8 mouse cellular contexts compared by ENCODE assay signal in the genomic region with DNA sequence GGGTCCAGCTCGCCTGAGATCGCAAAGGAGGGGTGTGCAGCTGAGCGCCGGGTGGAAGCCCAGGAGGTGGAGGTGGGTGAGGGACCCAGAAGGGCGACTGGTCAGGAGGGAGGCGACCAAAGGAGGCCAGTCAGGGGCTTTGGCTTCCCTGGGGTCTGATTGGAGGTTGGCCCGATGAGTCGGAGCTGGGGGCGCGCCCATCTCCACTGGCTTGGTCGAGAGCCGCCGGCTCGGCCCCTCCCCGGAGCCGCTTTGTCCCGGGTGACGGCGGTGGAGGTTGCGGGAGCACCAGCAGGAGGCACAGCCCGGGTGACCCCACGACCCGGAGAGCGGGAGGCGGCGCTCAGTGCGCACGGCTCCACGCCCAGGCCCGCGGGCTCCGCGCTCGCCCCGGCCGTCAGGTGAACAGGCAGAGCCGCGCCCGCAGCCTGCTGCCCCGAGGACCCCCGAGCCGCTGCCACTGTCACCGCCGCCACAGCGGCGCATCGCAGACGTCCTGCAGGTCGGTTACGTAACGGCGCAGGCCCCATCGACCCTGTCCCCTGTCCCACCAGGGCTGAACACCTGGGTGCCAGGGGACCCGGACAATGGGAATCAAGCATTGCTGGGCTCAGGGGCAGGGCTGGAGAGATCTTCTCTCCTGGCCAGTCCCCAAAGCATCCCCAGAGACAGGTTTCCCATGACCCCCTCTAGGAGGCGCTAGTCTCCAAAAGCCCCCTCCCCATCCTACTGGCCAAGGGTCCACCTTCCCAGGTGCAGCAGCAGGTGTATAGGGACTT. TPM values are rescaled to one million over a fixed set of nuclear protein-coding genes. Genes with fewer than 3 reads are reported as not detected.
DNase-seq lines count a peak whose midpoint lies in the region; ATAC-seq lines count a peak whose summit lies in the region.

No protein-coding gene starts in this region.

- peaks cover 33% of the 10 kb centered on the region for H3K27me3 ChIP-seq in megakaryocyte, embryonic 14.5 days (replicated peaks)
- peaks cover 39% of the 10 kb centered on the region for H3K27me3 ChIP-seq in embryonic facial prominence, embryonic 10.5 days (replicated peaks; ENCODE audit: low read depth, poor library complexity, severe bottlenecking)
- H3K27me3 ChIP-seq in intestine, embryonic 16.5 days (replicated peaks; ENCODE audit: control insufficient read depth, insufficient read depth, low read length) = no peaks in the 10 kb centered on the region; the same call in 1 of the 2 replicates
- H3K27me3 ChIP-seq in limb, embryonic 12.5 days = peaks cover 54% of the 10 kb centered on the region
- H3K27me3 ChIP-seq in midbrain, embryonic 13.5 days = no peaks in the 10 kb centered on the region
- H3K27me3 ChIP-seq in stomach, embryonic 15.5 days (replicated peaks) = peaks cover 5% of the 10 kb centered on the region

- H3K36me3 ChIP-seq in megakaryocyte, embryonic 14.5 days (replicated peaks; ENCODE audit: low read length) = no peaks in the 10 kb centered on the region
- H3K36me3 ChIP-seq in embryonic facial prominence, embryonic 10.5 days (replicated peaks) = no peaks in the 10 kb centered on the region
- no peaks in the 10 kb centered on the region for H3K36me3 ChIP-seq in intestine, embryonic 16.5 days (ENCODE audit: control insufficient read depth, insufficient read depth, low read length)
- H3K36me3 ChIP-seq in limb, embryonic 12.5 days = no peaks in the 10 kb centered on the region
- H3K36me3 ChIP-seq in midbrain, embryonic 13.5 days = no peaks in the 10 kb centered on the region
- no peaks in the 10 kb centered on the region for H3K36me3 ChIP-seq in stomach, embryonic 15.5 days

- WGBS in embryonic facial prominence, embryonic 10.5 days = under 1% methylated on average over 55 of the region's 55 CpGs
- under 1% methylated on average over 55 of the region's 55 CpGs for WGBS in intestine, embryonic 16.5 days
- WGBS in limb, embryonic 12.5 days = under 1% methylated on average over 52 of the region's 55 CpGs
- WGBS in midbrain, embryonic 13.5 days = under 1% methylated on average over 48 of the region's 55 CpGs
- WGBS in stomach, embryonic 15.5 days = under 1% methylated on average over 53 of the region's 55 CpGs

- H3K27ac ChIP-seq in embryonic facial prominence, embryonic 10.5 days (replicated peaks) = peak overlapping the region; percentile 79
- no peak overlapping the region for H3K27ac ChIP-seq in intestine, embryonic 16.5 days (ENCODE audit: low read length)
- H3K27ac ChIP-seq in limb, embryonic 12.5 days = no peak overlapping the region
- peak overlapping the region; percentile 69 for H3K27ac ChIP-seq in midbrain, embryonic 13.5 days
- peak overlapping the region; percentile 40; the same call in 1 of the 2 replicates for H3K27ac ChIP-seq in stomach, embryonic 15.5 days

- peaks cover 9% of the 10 kb centered on the region for H3K4me1 ChIP-seq in megakaryocyte, embryonic 14.5 days
- H3K4me1 ChIP-seq in embryonic facial prominence, embryonic 10.5 days = peaks cover 13% of the 10 kb centered on the region
- H3K4me1 ChIP-seq in intestine, embryonic 16.5 days (ENCODE audit: control insufficient read depth, insufficient read depth, low read length) = 0 out of 2 replicates have a peak, but pooled peaks cover 3% of the 10 kb centered on the region
- peaks cover 6% of the 10 kb centered on the region; the same call in 1 of the 2 replicates for H3K4me1 ChIP-seq in limb, embryonic 12.5 days (replicated peaks)
- H3K4me1 ChIP-seq in midbrain, embryonic 13.5 days (replicated peaks) = peaks cover 6% of the 10 kb centered on the region; the same call in 1 of the 2 replicates
- H3K4me1 ChIP-seq in stomach, embryonic 15.5 days = peaks cover 6% of the 10 kb centered on the region

- peak; percentile 81 for DNase-seq in embryonic facial prominence, embryonic 10.5 days (ENCODE audit: low spot score)
- DNase-seq in heart, adult 11 months = peak; percentile 99

- ATAC-seq in megakaryocyte, adult 5-6 weeks (ENCODE audit: poor library complexity, severe bottlenecking) = no peak; the same call in 1 of the 2 replicates
- peak; percentile 89 for ATAC-seq in intestine, embryonic 16.5 days
- ATAC-seq in limb, embryonic 12.5 days (ENCODE audit: insufficient number of reproducible peaks, insufficient read depth, low FRiP score, low TSS enrichment, low read depth) = peak; percentile 71
- ATAC-seq in midbrain, embryonic 13.5 days = peak; percentile 94
- ATAC-seq in stomach, embryonic 15.5 days (ENCODE audit: insufficient read depth, low FRiP score, low read depth) = peak; percentile 81

- H3K4me3 ChIP-seq in megakaryocyte, embryonic 14.5 days (replicated peaks) = peak overlapping the region; percentile 89
- peak overlapping the region; percentile 77 for H3K4me3 ChIP-seq in embryonic facial prominence, embryonic 10.5 days
- H3K4me3 ChIP-seq in intestine, embryonic 16.5 days (ENCODE audit: low read length) = peak overlapping the region; percentile 57
- H3K4me3 ChIP-seq in limb, embryonic 12.5 days (replicated peaks) = peak overlapping the region; percentile 62
- H3K4me3 ChIP-seq in midbrain, embryonic 13.5 days (replicated peaks) = peak overlapping the region; percentile 68
- peak overlapping the region; percentile 59 for H3K4me3 ChIP-seq in stomach, embryonic 15.5 days (replicated peaks)

- H3K4me2 ChIP-seq in intestine, embryonic 16.5 days (ENCODE audit: low read depth, low read length) = peak overlapping the region; percentile 99
- H3K4me2 ChIP-seq in limb, embryonic 12.5 days = peak overlapping the region; percentile 96
- H3K4me2 ChIP-seq in midbrain, embryonic 13.5 days (replicated peaks) = peak overlapping the region; percentile 86
- H3K4me2 ChIP-seq in stomach, embryonic 15.5 days = peak overlapping the region; percentile 97

- no peaks in the 10 kb centered on the region for H3K9me3 ChIP-seq in megakaryocyte, embryonic 14.5 days
- no peaks in the 10 kb centered on the region for H3K9me3 ChIP-seq in embryonic facial prominence, embryonic 10.5 days
- H3K9me3 ChIP-seq in intestine, embryonic 16.5 days (ENCODE audit: control insufficient read depth, low read length) = no peaks in the 10 kb centered on the region
- no peaks in the 10 kb centered on the region for H3K9me3 ChIP-seq in limb, embryonic 12.5 days
- H3K9me3 ChIP-seq in midbrain, embryonic 13.5 days = no peaks in the 10 kb centered on the region
- no peaks in the 10 kb centered on the region for H3K9me3 ChIP-seq in stomach, embryonic 15.5 days

- peak overlapping the region; percentile 63 for H3K9ac ChIP-seq in intestine, embryonic 16.5 days (ENCODE audit: low read depth, low read length)
- peak overlapping the region; percentile 63 for H3K9ac ChIP-seq in limb, embryonic 12.5 days (replicated peaks)
- peak overlapping the region; percentile 85 for H3K9ac ChIP-seq in midbrain, embryonic 13.5 days (replicated peaks)
- peak overlapping the region; percentile 44 for H3K9ac ChIP-seq in stomach, embryonic 15.5 days

RNA-seq across cellular contexts. Expression of gene Rcan2, which starts 0.6 kb away (rescaled TPM):
- 0.10 TPM in 1 of 2 replicates, not detected in the other for polyA plus RNA-seq in megakaryocyte, embryonic 14.5 days (2012; ENCODE audit: insufficient read depth, low replicate concordance)
- total RNA-seq in megakaryocyte, adult 5-6 weeks (2015) = not detected in 2 replicates
- total RNA-seq in megakaryocyte, adult 5-6 weeks (2017) = not detected in 2 replicates
- polyA plus RNA-seq in embryonic facial prominence, embryonic 10.5 days (2016; fragmentation: Nextera tagmentation; extraction: Ambion mirVana) = 3.2 and 5.6 TPM in 2 replicates
- polyA plus RNA-seq in intestine, embryonic 16.5 days (2015; fragmentation: Nextera tagmentation; extraction: Ambion mirVana) = 4.5 and 4.9 TPM in 2 replicates
- polyA plus RNA-seq in limb, embryonic 12.5 days (2016; fragmentation: Nextera tagmentation; extraction: Ambion mirVana) = 2.0 TPM in 2 replicates
- polyA plus RNA-seq in midbrain, embryonic 13.5 days (2015; fragmentation: Nextera tagmentation; extraction: Ambion mirVana) = 62.3 and 62.8 TPM in 2 replicates
- 12.5 and 14.3 TPM in 2 replicates for polyA plus RNA-seq in stomach, embryonic 15.5 days (2015; fragmentation: Nextera tagmentation; extraction: Ambion mirVana)

Comparison
In these comparisons a context has a peak if more than half of its experiments do, and no peak if none do; other contexts are left out.
1. H3K27ac ChIP-seq: peak in embryonic facial prominence, embryonic 10.5 days (single experiment), midbrain, embryonic 13.5 days (single experiment) and stomach, embryonic 15.5 days (single experiment); none in intestine, embryonic 16.5 days (single experiment) and limb, embryonic 12.5 days (single experiment).
2. Peak in every context shown above with its lines, with median percentiles within 50 percentile points of each other: H3K4me3 ChIP-seq, H3K4me2 ChIP-seq and H3K9ac ChIP-seq.